Mouse (Mus musculus) myocyte (in vitro differentiated cells): Measurements from ENCODE around the gene Pheta2. TPM values are rescaled to one million over a fixed set of nuclear protein-coding genes. Genes with fewer than 3 reads are reported as not detected.

Source experiments
- H3K27me3 ChIP-seq: one replicate; pipeline ENCODE4 v1.6.1; 2011; ENCODE audit not compliant: control insufficient read depth, insufficient read depth, insufficient read length
- H3K36me3 ChIP-seq: one replicate; pipeline ENCODE4 v1.6.1; 2011; ENCODE audit not compliant: control insufficient read depth, insufficient read depth
- H3K4me2 ChIP-seq: one replicate; pipeline ENCODE4 v1.6.1; 2011; ENCODE audit warnings: low read depth, control low read depth
- H3K4me3 ChIP-seq: one replicate; pipeline ENCODE4 v1.5.1; 2011; ENCODE audit warnings: mild to moderate bottlenecking, control low read depth, moderate library complexity
- H3K79me2 ChIP-seq: one replicate; pipeline ENCODE4 v1.6.1; 2011; ENCODE audit not compliant: control insufficient read depth, insufficient read depth
- H3ac ChIP-seq: one replicate; pipeline ENCODE4 v1.6.1; 2011; ENCODE audit not compliant: control insufficient read depth, insufficient read length
- CEBPB ChIP-seq: IDR thresholded peaks from 2 replicates; pipeline ENCODE4 v1.6.1; 2011; ENCODE audit warnings: mild to moderate bottlenecking, moderate library complexity; ENCODE audit not compliant: poor library complexity, insufficient read depth, severe bottlenecking
- E2F4 ChIP-seq: IDR thresholded peaks from one replicate; pipeline ENCODE4 v1.6.1; 2011; ENCODE audit warnings: mild to moderate bottlenecking, control low read depth, moderate library complexity; ENCODE audit not compliant: insufficient read depth
- MAX ChIP-seq: IDR thresholded peaks from one replicate; pipeline ENCODE4 v1.6.1; 2011; ENCODE audit warnings: low read depth, mild to moderate bottlenecking, control low read depth
- MYOD1 ChIP-seq, 3 experiments: IDR thresholded peaks; one replicate each; pipeline ENCODE4 v1.6.1; 2011; ENCODE audit warnings: control low read depth in 2 of 3, low read depth in 2 of 3, mild to moderate bottlenecking in 2 of 3, moderate library complexity in 1 of 3; ENCODE audit not compliant: insufficient read length in 2 of 3, control insufficient read depth in 1 of 3
- MYOG ChIP-seq, 3 experiments: IDR thresholded peaks; one replicate each; pipeline ENCODE4 v1.6.1; 2011; ENCODE audit warnings: control low read depth in 2 of 3, low read depth in 2 of 3, mild to moderate bottlenecking in 2 of 3; ENCODE audit not compliant: insufficient read length in 2 of 3, control insufficient read depth in 1 of 3, insufficient read depth in 1 of 3
- POLR2A ChIP-seq: IDR thresholded peaks from one replicate; pipeline ENCODE4 v1.6.1; 2011; ENCODE audit warnings: low read depth, mild to moderate bottlenecking, control low read depth, moderate library complexity; ENCODE audit not compliant: insufficient read length
- POLR2AphosphoS2 ChIP-seq: IDR thresholded peaks from one replicate; pipeline ENCODE4 v1.6.1; 2011; ENCODE audit warnings: low read depth, control low read depth; ENCODE audit not compliant: insufficient read length
- REST ChIP-seq: IDR thresholded peaks from one replicate; pipeline ENCODE4 v1.6.1; 2011; ENCODE audit warnings: mild to moderate bottlenecking, control low read depth, moderate library complexity; ENCODE audit not compliant: insufficient read depth, insufficient read length
- SRF ChIP-seq: IDR thresholded peaks from one replicate; pipeline ENCODE4 v1.6.1; 2011; ENCODE audit warnings: low read depth; ENCODE audit not compliant: control insufficient read depth, insufficient read length
- TCF12 ChIP-seq: IDR thresholded peaks from one replicate; pipeline ENCODE4 v1.6.1; 2011; ENCODE audit warnings: mild to moderate bottlenecking, control low read depth; ENCODE audit not compliant: poor library complexity, insufficient read depth, severe bottlenecking
- TCF3 ChIP-seq: IDR thresholded peaks from one replicate; pipeline ENCODE4 v1.6.1; 2011; ENCODE audit warnings: low read depth, control low read depth; ENCODE audit not compliant: insufficient read length
- USF1 ChIP-seq: IDR thresholded peaks from one replicate; pipeline ENCODE4 v1.6.1; 2011; ENCODE audit warnings: low read depth, mild to moderate bottlenecking, control low read depth, moderate library complexity
- polyA plus RNA-seq: library from polyadenylated mRNA; unstranded; fragments of >200 nt; fragmentation: generic; extraction: Trizol; gene quantifications from one replicate; pipeline ENCODE4 v1.2.1, GENCODE M21; 2012; ENCODE audit warnings: missing spikeins

Gene Pheta2
- polyA plus RNA-seq, 1 experiment: 0.05 TPM

- H3K79me2 ChIP-seq: no peaks in the 10 kb centered on the region
- no peak overlapping the region for H3K4me2 ChIP-seq
- H3K4me3 ChIP-seq: no peak overlapping the region
- no peaks in the 10 kb centered on the region for H3K27me3 ChIP-seq
- TF ChIP-seq MAX (no peak), TCF3 (no peak), REST (no peak), CEBPB (no peak), MYOG (IDR thresholded peaks at IDR 0.05; ENCODE audit: control insufficient read depth in 1 of 3, insufficient read depth in 1 of 3, insufficient read length in 2 of 3, low read depth in 2 of 3) (no peak), E2F4 (no peak), TCF12 (no peak), USF1 (no peak), POLR2AphosphoS2 (no peak), POLR2A (no peak), SRF (no peak), MYOD1 (IDR thresholded peaks at IDR 0.05; ENCODE audit: control insufficient read depth in 1 of 3, insufficient read length in 2 of 3, low read depth in 2 of 3) (no peak)
- no peaks in the 10 kb centered on the region for H3K36me3 ChIP-seq
- H3ac ChIP-seq: no peak overlapping the region
Observed at GRCm38 (mm10) chr15:82322195-82322594, 16.5 kb upstream of the Pheta2 start.

DNA sequence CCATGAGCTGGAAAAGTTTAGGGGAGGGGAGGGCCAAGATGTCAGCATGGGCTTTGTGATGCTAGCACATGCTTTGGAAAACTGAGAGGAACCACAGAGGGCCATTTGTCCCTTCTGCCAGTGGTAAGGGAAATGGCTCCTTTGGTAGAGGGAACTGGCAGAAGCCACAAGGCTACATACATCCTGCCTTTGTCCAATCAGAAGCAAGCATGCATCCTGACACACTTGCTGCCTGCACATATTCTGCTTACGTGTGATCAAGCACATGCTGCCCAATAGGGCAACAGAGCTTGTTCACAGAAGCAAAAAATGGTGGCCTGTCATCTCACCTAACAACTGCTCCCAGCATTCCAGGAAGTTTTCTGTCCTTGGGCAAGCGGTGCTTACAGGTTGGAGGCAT is 13.4 kb upstream of the Pheta2 start:
- TF ChIP-seq MAX: no peak
- no peak for TF ChIP-seq CEBPB
- no peak for TF ChIP-seq MYOD1 (IDR thresholded peaks at IDR 0.05; ENCODE audit: control insufficient read depth in 1 of 3, insufficient read length in 2 of 3, low read depth in 2 of 3)
- TF ChIP-seq E2F4: no peak
- TF ChIP-seq MYOG (IDR thresholded peaks at IDR 0.05; ENCODE audit: control insufficient read depth in 1 of 3, insufficient read depth in 1 of 3, insufficient read length in 2 of 3, low read depth in 2 of 3): no peak
- no peak for TF ChIP-seq POLR2AphosphoS2
- no peak for TF ChIP-seq SRF
- no peak for TF ChIP-seq USF1
- TF ChIP-seq POLR2A: no peak
- no peak for TF ChIP-seq TCF3
- TF ChIP-seq REST: no peak
- TF ChIP-seq TCF12: no peak
- no peak overlapping the region for H3K4me3 ChIP-seq
- H3K4me2 ChIP-seq: no peak overlapping the region
- no peak overlapping the region for H3ac ChIP-seq
- no peaks in the 10 kb centered on the region for H3K79me2 ChIP-seq
- H3K27me3 ChIP-seq: no peaks in the 10 kb centered on the region
- no peaks in the 10 kb centered on the region for H3K36me3 ChIP-seq

GRCm38 (mm10) chr15:82335194-82335593 is 3.5 kb upstream of the Pheta2 start:
- Histone ChIP-seq H3K27me3 (no peaks in the 10 kb centered on the region), H3K79me2 (peaks cover 5% of the 10 kb centered on the region), H3ac (no peak overlapping the region), H3K4me2 (no peak overlapping the region), H3K4me3 (no peak overlapping the region), H3K36me3 (peaks cover 10% of the 10 kb centered on the region)
- TF ChIP-seq MYOD1 (IDR thresholded peaks at IDR 0.05; ENCODE audit: control insufficient read depth in 1 of 3, insufficient read length in 2 of 3, low read depth in 2 of 3) (no peak), CEBPB (no peak), TCF12 (no peak), TCF3 (no peak), E2F4 (no peak), POLR2A (no peak), POLR2AphosphoS2 (no peak), USF1 (no peak), SRF (no peak)

DNA sequence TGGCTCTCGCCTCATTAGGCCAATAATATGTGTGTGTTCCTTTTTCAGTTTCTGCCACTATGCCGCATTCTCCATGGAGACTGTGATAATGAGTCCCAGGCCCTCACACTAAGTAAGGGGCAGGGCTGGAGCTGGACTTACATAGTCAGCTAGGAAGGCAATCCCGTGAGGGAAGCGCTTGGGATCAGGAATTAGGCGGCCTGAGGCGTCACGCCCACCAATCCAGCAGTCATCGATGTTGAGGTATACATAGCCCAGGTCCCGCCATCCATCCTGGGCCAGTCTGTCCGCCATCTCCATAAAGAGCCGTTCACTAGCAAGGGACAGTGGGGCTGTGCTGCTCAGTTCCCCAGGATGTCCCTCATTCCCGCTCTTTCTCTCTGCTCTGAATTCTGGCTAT is 2.1 kb upstream of the Pheta2 start:
- no peak for TF ChIP-seq CEBPB
- TF ChIP-seq SRF: no peak
- no peak for TF ChIP-seq TCF12
- no peak for TF ChIP-seq MYOD1 (IDR thresholded peaks at IDR 0.05; ENCODE audit: control insufficient read depth in 1 of 3, insufficient read length in 2 of 3, low read depth in 2 of 3)
- TF ChIP-seq POLR2A: no peak
- no peak for TF ChIP-seq E2F4
- no peak for TF ChIP-seq MAX
- TF ChIP-seq POLR2AphosphoS2: no peak
- TF ChIP-seq TCF3: no peak
- TF ChIP-seq MYOG (IDR thresholded peaks at IDR 0.05; ENCODE audit: control insufficient read depth in 1 of 3, insufficient read depth in 1 of 3, insufficient read length in 2 of 3, low read depth in 2 of 3): no peak
- no peak for TF ChIP-seq USF1
- TF ChIP-seq REST: no peak
- H3K4me2 ChIP-seq: no peak overlapping the region
- H3K27me3 ChIP-seq: no peaks in the 10 kb centered on the region
- H3K36me3 ChIP-seq: peaks cover 10% of the 10 kb centered on the region
- H3K4me3 ChIP-seq: no peak overlapping the region
- peaks cover 5% of the 10 kb centered on the region for H3K79me2 ChIP-seq
- H3ac ChIP-seq: no peak overlapping the region

DNA sequence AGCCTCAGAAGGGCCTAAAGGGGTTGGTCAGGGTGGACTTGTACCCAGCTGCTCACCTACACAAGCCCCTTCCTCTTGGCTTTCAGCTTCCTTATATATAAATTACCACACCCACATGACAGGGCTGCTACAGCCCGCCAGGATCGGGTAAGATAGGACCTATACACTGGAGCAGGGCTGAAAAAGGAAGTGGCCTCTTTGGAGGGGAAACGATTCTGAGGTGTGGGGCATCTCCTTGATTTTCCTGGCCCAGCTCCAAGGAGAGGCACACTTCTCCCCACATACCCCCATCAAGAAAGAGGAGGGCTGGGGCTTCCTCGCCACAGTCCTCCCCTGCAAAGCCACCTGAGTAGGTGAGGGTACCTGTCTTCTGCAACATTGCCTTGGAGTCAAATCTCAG is 867 bp upstream of the Pheta2 start:
- no peaks in the 10 kb centered on the region for H3K27me3 ChIP-seq
- no peak for TF ChIP-seq MYOD1 (IDR thresholded peaks at IDR 0.05; ENCODE audit: control insufficient read depth in 1 of 3, insufficient read length in 2 of 3, low read depth in 2 of 3)
- no peak for TF ChIP-seq POLR2A
- no peak for TF ChIP-seq E2F4
- no peak for TF ChIP-seq CEBPB
- no peak for TF ChIP-seq MYOG (IDR thresholded peaks at IDR 0.05; ENCODE audit: control insufficient read depth in 1 of 3, insufficient read depth in 1 of 3, insufficient read length in 2 of 3, low read depth in 2 of 3)
- no peak for TF ChIP-seq POLR2AphosphoS2
- no peak for TF ChIP-seq REST
- TF ChIP-seq USF1: no peak
- no peak for TF ChIP-seq MAX
- TF ChIP-seq SRF: no peak
- TF ChIP-seq TCF12: no peak
- TF ChIP-seq TCF3: no peak
- H3K36me3 ChIP-seq: peaks cover 10% of the 10 kb centered on the region
- no peak overlapping the region for H3ac ChIP-seq
- H3K4me2 ChIP-seq: peak overlapping the region; percentile 98
- peaks cover 5% of the 10 kb centered on the region for H3K79me2 ChIP-seq
- peak overlapping the region; percentile 55 for H3K4me3 ChIP-seq
